7 mouse cellular contexts compared by ENCODE assay signal in genomic region chr9:79759385-79760005, GRCm38 (mm10). TPM values are rescaled to one million over a fixed set of nuclear protein-coding genes. Genes with fewer than 3 reads are reported as not detected.
DNase-seq lines count a peak whose midpoint lies in the region; ATAC-seq lines count a peak whose summit lies in the region.

Gene Cox7a2, minus strand, starts transcription at chr9:79759878.

- no peaks in the 10 kb centered on the region for H3K27me3 ChIP-seq in embryonic facial prominence, embryonic 11.5 days (ENCODE audit: control insufficient read depth, insufficient read depth, low read length)
- no peaks in the 10 kb centered on the region for H3K27me3 ChIP-seq in limb, embryonic 10.5 days (ENCODE audit: low read depth, poor library complexity, severe bottlenecking)
- H3K27me3 ChIP-seq in midbrain, embryonic 13.5 days, result no peaks in the 10 kb centered on the region

- H3K4me2 ChIP-seq in embryonic facial prominence, embryonic 11.5 days (ENCODE audit: low read depth, low read length), result peak within 1 kb of the TSS; percentile 73
- H3K4me2 ChIP-seq in midbrain, embryonic 13.5 days (replicated peaks), result peak within 1 kb of the TSS; percentile 71

- peak within 1 kb of the TSS; percentile 93 for H3K9ac ChIP-seq in embryonic facial prominence, embryonic 11.5 days (replicated peaks; ENCODE audit: low read length)
- peak within 1 kb of the TSS; percentile 78 for H3K9ac ChIP-seq in midbrain, embryonic 13.5 days (replicated peaks)

- H3K4me1 ChIP-seq in embryonic facial prominence, embryonic 11.5 days (ENCODE audit: control insufficient read depth, insufficient read depth, low read length), result no peaks in the 10 kb centered on the region
- peaks cover 10% of the 10 kb centered on the region for H3K4me1 ChIP-seq in limb, embryonic 10.5 days
- H3K4me1 ChIP-seq in midbrain, embryonic 13.5 days (replicated peaks), result peaks cover 19% of the 10 kb centered on the region

- peak; percentile 97 for DNase-seq in adrenal gland, postnatal 14 days
- peak; percentile 98 for DNase-seq in embryonic facial prominence, embryonic 11.5 days (ENCODE audit: low spot score)
- peak; percentile 97 for DNase-seq in kidney, adult 11 months
- peak; percentile 95 for DNase-seq in limb, embryonic 10.5 days (ENCODE audit: low spot score)
- DNase-seq in spleen, adult 12 weeks (ENCODE audit: low spot score), result peak; percentile 84

- peaks cover 2% of the 10 kb centered on the region; the same call in 1 of the 2 replicates for H3K36me3 ChIP-seq in embryonic facial prominence, embryonic 11.5 days (replicated peaks; ENCODE audit: control insufficient read depth, insufficient read depth, low read depth, low read length)
- H3K36me3 ChIP-seq in limb, embryonic 10.5 days, result peaks cover 36% of the 10 kb centered on the region
- peaks cover 20% of the 10 kb centered on the region for H3K36me3 ChIP-seq in midbrain, embryonic 13.5 days

- H3K27ac ChIP-seq in embryonic facial prominence, embryonic 11.5 days (replicated peaks; ENCODE audit: low read depth, low read length), result peak within 1 kb of the TSS; percentile 74
- peak within 1 kb of the TSS; percentile 94 for H3K27ac ChIP-seq in limb, embryonic 10.5 days
- H3K27ac ChIP-seq in midbrain, embryonic 13.5 days, result peak within 1 kb of the TSS; percentile 86

- peak; percentile 99 for ATAC-seq in embryonic facial prominence, embryonic 11.5 days (replicated peaks; ENCODE audit: insufficient number of reproducible peaks, low FRiP score, low TSS enrichment, low read depth)
- peak; percentile 89 for ATAC-seq in granulocyte monocyte progenitor cell, adult 5-6 weeks (replicated peaks; ENCODE audit: poor library complexity, severe bottlenecking)
- ATAC-seq in midbrain, embryonic 13.5 days, result peak; percentile 100

- WGBS in embryonic facial prominence, embryonic 11.5 days, result under 1% methylated on average over 49 of the region's 49 CpGs
- WGBS in limb, embryonic 10.5 days, result under 1% methylated on average over 49 of the region's 49 CpGs
- WGBS in midbrain, embryonic 13.5 days, result under 1% methylated on average over 49 of the region's 49 CpGs

- H3K4me3 ChIP-seq in embryonic facial prominence, embryonic 11.5 days (ENCODE audit: low read depth, low read length), result peak within 1 kb of the TSS; percentile 85
- peak within 1 kb of the TSS; percentile 77 for H3K4me3 ChIP-seq in limb, embryonic 10.5 days
- peak within 1 kb of the TSS; percentile 68 for H3K4me3 ChIP-seq in midbrain, embryonic 13.5 days (replicated peaks)

- H3K9me3 ChIP-seq in embryonic facial prominence, embryonic 11.5 days (replicated peaks; ENCODE audit: control insufficient read depth, low read length), result no peaks in the 10 kb centered on the region
- H3K9me3 ChIP-seq in limb, embryonic 10.5 days (replicated peaks), result no peaks in the 10 kb centered on the region
- H3K9me3 ChIP-seq in midbrain, embryonic 13.5 days, result no peaks in the 10 kb centered on the region

RNA-seq across cellular contexts. Expression of gene Cox7a2, which starts in this region (rescaled TPM):
- total RNA-seq in adrenal gland, postnatal 14 days (2021), result 462 and 474 TPM in 2 replicates
- 609 and 634 TPM in 2 replicates for polyA plus RNA-seq in embryonic facial prominence, embryonic 11.5 days (2014; fragmentation: Nextera tagmentation; extraction: Ambion mirVana)
- 515 and 743 TPM in 2 replicates for total RNA-seq in granulocyte monocyte progenitor cell, adult 5-6 weeks (2014; fragmentation: Nextera tagmentation)
- 166 and 202 TPM in 2 replicates for total RNA-seq in granulocyte monocyte progenitor cell, adult 5-6 weeks (2017)
- 670 and 730 TPM in 2 replicates for polyA plus RNA-seq in limb, embryonic 10.5 days (2016; fragmentation: Nextera tagmentation; extraction: Ambion mirVana)
- 773 and 803 TPM in 2 replicates for polyA plus RNA-seq in midbrain, embryonic 13.5 days (2015; fragmentation: Nextera tagmentation; extraction: Ambion mirVana)

Comparison
In these comparisons a context has a peak if more than half of its experiments do, and no peak if none do; other contexts are left out.
1. Peak in every context shown above with its lines: DNase-seq, ATAC-seq, H3K4me3 ChIP-seq and H3K27ac ChIP-seq.